Mouse (Mus musculus) liver, embryonic 14.5 days (tissue): ENCODE measurements around the gene Sspo.

Source experiments
- CTCF ChIP-seq: IDR thresholded peaks from 2 replicates; pipeline ENCODE4 v1.5.1; 2016; ENCODE audit warnings: antibody characterized with exemption, low read depth, control low read depth
- EP300 ChIP-seq: IDR thresholded peaks from 2 replicates; pipeline ENCODE4 v1.6.1; 2016; ENCODE audit warnings: antibody characterized with exemption, low read depth

GRCm38 (mm10) chr6:48533475-48533874, 85.4 kb downstream of the Sspo start:
- TF ChIP-seq CTCF (no peak), EP300 (no peak)
